Mouse (Mus musculus) limb, embryonic 14.5 days (tissue): Measurements from ENCODE around the gene Dscam. TPM values are rescaled to one million over a fixed set of nuclear protein-coding genes. Genes with fewer than 3 reads are reported as not detected.

Source experiments
- ATAC-seq: fragments of 200-750 bp; cut with Nextera tagmentation; 2 replicates; pipeline ENCODE4 v1.8.0; 2017; ENCODE audit warnings: low read depth, moderate number of reproducible peaks, moderate TSS enrichment; ENCODE audit not compliant: low FRiP score
- DNase-seq: peaks from one replicate; pipeline ENCODE4 v3.0.0-alpha.2; 2015; ENCODE audit warnings: low spot score
- H3K27ac ChIP-seq: fragments of 300-500 bp; sonication (generic); replicated peaks from 2 replicates; pipeline ENCODE4 v1.5.1; 2014; ENCODE audit warnings: low read depth, mild to moderate bottlenecking, low read length, moderate library complexity, mixed read lengths
- H3K27me3 ChIP-seq: fragments of 300-500 bp; sonication (generic); 2 replicates; pipeline ENCODE4 v1.6.1; 2014; ENCODE audit warnings: low read length, mixed read lengths; ENCODE audit not compliant: control insufficient read depth, insufficient read depth
- H3K36me3 ChIP-seq: fragments of 300-500 bp; sonication (generic); 2 replicates; pipeline ENCODE4 v1.6.1; 2014; ENCODE audit warnings: mild to moderate bottlenecking, low read length, moderate library complexity, mixed read lengths; ENCODE audit not compliant: control insufficient read depth, insufficient read depth
- H3K4me1 ChIP-seq: fragments of 300-500 bp; sonication (generic); 2 replicates; pipeline ENCODE4 v1.6.1; 2014; ENCODE audit warnings: antibody characterized with exemption, low read length, mixed read lengths; ENCODE audit not compliant: control insufficient read depth, insufficient read depth
- H3K4me2 ChIP-seq: fragments of 300-500 bp; sonication (generic); replicated peaks from 2 replicates; pipeline ENCODE4 v1.6.1; 2014; ENCODE audit warnings: low read depth, mild to moderate bottlenecking, low read length, moderate library complexity; ENCODE audit not compliant: severe bottlenecking
- H3K4me3 ChIP-seq: fragments of 300-500 bp; sonication (generic); replicated peaks from 2 replicates; pipeline ENCODE4 v1.5.1; 2014; ENCODE audit warnings: low read length
- H3K9ac ChIP-seq: fragments of 300-500 bp; sonication (generic); 2 replicates; pipeline ENCODE4 v1.6.1; 2014; ENCODE audit warnings: mild to moderate bottlenecking, low read depth, low read length, moderate library complexity; ENCODE audit not compliant: severe bottlenecking
- H3K9me3 ChIP-seq: fragments of 300-500 bp; sonication (generic); 2 replicates; pipeline ENCODE4 v1.6.1; 2016; ENCODE audit warnings: low read length; ENCODE audit not compliant: control insufficient read depth
- POLR2A ChIP-seq: fragments of 200-500 bp; IDR thresholded peaks from 2 replicates; pipeline ENCODE4 v1.8.0; 2012; ENCODE audit warnings: inconsistent platforms, mild to moderate bottlenecking, moderate library complexity, borderline replicate concordance; ENCODE audit not compliant: insufficient read depth, insufficient read length; ENCODE audit errors: extremely low read depth
- WGBS: fragments of 180-500 bp; shearing (Covaris S2); extraction: QIAGEN DNeasy Blood & Tissue Kit; methylation state at CpG from one replicate; pipeline ENCODE4 v1.1.7; 2014; 5-methylcytosine and 5-hydroxymethylcytosine counted together
- polyA plus RNA-seq, 2 experiments: library from polyadenylated mRNA; depleted of rRNA in 1 of 2; stranded (reverse) in 1 of 2; unstranded in 1 of 2; fragments of >200 nt; fragmentation: Nextera tagmentation in 1 of 2; extraction: Ambion mirVana in 1 of 2; gene quantifications; 2 replicates each; pipeline versions ENCODE4 v1.2.1 to v1.2.3; 2012 to 2014

The Dscam gene
- polyA plus RNA-seq, 2 experiments: 0.17 to 0.20 TPM

DNA sequence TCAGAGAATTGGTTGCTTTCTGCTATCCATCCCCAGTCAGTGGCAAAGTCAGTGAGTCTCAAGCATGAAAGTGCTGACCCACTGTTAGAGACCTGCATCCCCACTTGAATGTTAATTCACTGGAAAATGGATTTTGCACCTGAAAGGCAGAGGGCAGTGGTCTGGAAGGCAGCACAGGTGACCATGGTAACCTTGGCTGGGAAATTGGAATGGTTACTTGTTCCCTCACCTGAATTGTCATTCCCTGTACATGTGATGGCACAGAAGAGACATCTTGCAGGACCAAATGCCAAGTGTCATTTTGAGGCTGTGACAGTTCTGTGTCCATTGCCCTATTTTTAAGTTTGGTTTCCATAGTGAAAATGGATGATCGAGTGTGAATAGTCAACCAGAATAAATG is 434.1 kb downstream of the Dscam start:
- H3K9ac ChIP-seq: no peak overlapping the region
- no peaks in the 10 kb centered on the region for H3K9me3 ChIP-seq
- no peaks in the 10 kb centered on the region for H3K36me3 ChIP-seq
- H3K4me3 ChIP-seq: no peak overlapping the region
- no peak overlapping the region for H3K4me2 ChIP-seq
- no peaks in the 10 kb centered on the region for H3K27me3 ChIP-seq
- no peak for ATAC-seq
- H3K27ac ChIP-seq: no peak overlapping the region
- no peak for DNase-seq
- no peak for TF ChIP-seq POLR2A
- H3K4me1 ChIP-seq: no peaks in the 10 kb centered on the region
- WGBS: 82% methylated on average over 1 of the region's 1 CpGs

DNA sequence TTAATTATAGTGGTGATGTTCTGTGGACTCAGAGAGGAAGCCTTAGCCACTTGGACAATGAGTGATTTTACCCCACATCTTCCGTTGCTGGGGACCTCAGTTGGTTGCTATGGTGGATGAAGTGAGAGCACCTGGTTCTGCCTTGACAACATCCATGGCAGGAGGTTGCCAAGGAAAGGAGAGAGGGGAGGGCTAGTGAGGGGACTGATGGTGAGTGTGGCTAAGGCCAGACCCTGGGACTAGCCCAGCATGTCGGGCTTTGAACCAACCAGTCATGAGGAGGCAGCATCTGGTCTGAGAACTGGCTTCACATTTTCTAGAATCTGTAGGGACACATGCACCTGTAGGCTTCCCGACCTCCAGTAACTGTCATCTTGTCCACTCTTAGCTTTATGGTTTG is 439.7 kb downstream of the Dscam start:
- ATAC-seq: no peak
- no peaks in the 10 kb centered on the region for H3K9me3 ChIP-seq
- H3K27me3 ChIP-seq: no peaks in the 10 kb centered on the region
- no peak overlapping the region for H3K9ac ChIP-seq
- no peak for DNase-seq
- no peaks in the 10 kb centered on the region for H3K4me1 ChIP-seq
- WGBS: 75% methylated on average over 3 of the region's 3 CpGs
- H3K27ac ChIP-seq: no peak overlapping the region
- no peaks in the 10 kb centered on the region for H3K36me3 ChIP-seq
- no peak overlapping the region for H3K4me3 ChIP-seq
- no peak for TF ChIP-seq POLR2A
- H3K4me2 ChIP-seq: no peak overlapping the region

DNA sequence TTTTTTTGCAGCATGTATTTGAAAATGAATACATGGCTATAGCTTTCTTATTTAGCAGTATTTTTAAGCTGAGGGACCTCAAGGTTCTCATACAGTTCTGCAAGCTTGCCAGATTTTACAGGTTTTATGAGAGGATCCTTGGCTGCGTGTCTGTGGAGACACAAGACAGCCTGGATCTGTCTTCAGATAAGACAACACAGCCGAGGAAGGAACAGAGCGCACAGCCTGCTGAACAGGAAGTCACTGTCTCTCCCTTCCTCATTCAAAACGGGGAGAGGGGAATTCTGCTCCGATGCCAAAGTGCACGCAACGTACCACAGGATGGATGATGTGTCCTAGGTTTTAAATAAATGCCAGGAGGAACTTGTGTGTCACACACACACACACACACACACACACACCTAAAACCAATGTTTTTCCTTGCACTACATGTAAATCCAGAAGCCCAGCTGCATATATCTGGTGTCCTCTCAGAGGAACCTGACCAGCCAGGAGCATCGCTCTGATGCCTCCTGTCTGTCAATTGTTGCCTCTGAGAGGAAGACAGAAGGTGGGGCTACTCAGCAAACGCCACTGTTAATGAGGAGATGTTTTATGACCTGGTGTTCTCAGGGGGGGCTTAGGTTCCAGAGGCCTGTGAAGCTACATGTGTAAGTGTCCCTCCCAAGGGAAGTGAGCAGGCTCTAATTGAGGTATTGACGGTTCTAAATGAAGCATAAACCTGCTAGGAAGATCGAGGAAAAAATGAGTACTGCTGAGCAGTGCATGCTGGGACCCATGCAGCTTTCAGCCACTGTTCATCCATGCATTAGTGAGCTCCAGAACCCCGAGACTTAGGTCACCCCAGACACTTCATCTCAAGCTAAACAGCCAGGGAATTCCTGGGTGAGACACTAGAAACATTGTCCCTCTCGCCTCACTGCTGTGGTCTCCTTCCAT is 442.4 kb downstream of the Dscam start:
- H3K36me3 ChIP-seq: no peaks in the 10 kb centered on the region
- H3K9me3 ChIP-seq: no peaks in the 10 kb centered on the region
- ATAC-seq: no peak
- no peak overlapping the region for H3K9ac ChIP-seq
- no peaks in the 10 kb centered on the region for H3K4me1 ChIP-seq
- no peak overlapping the region for H3K4me3 ChIP-seq
- no peak for TF ChIP-seq POLR2A
- H3K27me3 ChIP-seq: no peaks in the 10 kb centered on the region
- DNase-seq: no peak
- 54% methylated on average over 13 of the region's 13 CpGs for WGBS
- no peak overlapping the region for H3K4me2 ChIP-seq
- no peak overlapping the region for H3K27ac ChIP-seq

DNA sequence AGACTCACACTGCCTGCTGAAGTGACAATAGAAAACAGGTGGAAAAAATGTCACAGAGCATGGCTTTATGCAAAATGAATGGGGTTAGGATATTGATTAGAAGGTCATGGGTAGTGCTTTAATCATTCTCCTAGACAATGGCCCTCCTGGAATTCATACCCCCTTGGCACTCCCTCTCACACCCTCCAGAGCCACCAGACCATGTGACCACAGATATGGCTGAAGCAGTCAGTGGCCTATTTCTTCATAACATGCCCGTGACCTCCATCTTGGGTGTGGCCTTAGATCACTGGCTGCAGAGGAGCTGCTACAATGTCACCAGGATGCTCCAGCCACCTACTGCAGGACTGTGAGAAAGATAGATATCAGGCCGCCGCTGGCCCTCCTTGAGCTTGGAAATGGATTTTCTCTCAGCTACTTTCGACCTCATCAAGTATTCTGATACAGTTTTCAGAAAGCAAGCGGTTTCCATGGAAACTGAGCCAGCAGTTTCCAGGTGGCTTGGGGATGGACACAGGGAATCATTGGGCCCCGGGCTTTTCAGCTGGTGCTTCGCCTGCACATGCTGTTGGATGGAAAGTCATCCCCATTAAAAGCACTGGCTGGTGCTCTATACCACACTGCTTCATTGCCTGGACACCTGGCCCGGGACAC is 445.4 kb downstream of the Dscam start:
- H3K27me3 ChIP-seq: no peaks in the 10 kb centered on the region
- no peak overlapping the region for H3K4me2 ChIP-seq
- H3K9me3 ChIP-seq: no peaks in the 10 kb centered on the region
- no peak overlapping the region for H3K27ac ChIP-seq
- H3K4me1 ChIP-seq: no peaks in the 10 kb centered on the region
- WGBS: 71% methylated on average over 8 of the region's 8 CpGs
- H3K9ac ChIP-seq: no peak overlapping the region
- H3K4me3 ChIP-seq: no peak overlapping the region
- DNase-seq: no peak
- no peak for TF ChIP-seq POLR2A
- no peaks in the 10 kb centered on the region for H3K36me3 ChIP-seq
- ATAC-seq: no peak

DNA sequence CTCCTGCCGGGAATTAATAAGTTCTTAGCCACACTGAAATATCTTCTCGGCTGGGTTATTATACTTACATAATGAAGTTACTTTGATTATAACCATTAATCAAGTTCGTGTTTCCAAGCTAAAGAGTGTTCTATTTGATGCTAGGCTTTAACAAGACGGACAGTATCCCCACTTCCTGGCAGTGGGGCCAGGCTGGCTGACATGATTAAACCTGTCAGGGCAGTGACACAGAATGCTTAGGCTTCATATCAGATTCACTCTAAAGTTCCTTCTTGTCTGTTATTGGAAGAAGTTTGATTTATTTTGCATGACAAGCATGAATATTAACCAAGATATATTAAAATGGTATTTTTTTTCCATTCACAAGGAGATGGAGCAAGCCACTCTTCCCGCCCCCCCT is 446.0 kb downstream of the Dscam start:
- DNase-seq: no peak
- ATAC-seq: no peak

More for the DNA sequence above, 446.0 kb downstream of the Dscam start:
- no peak overlapping the region for H3K27ac ChIP-seq
- 32% methylated on average over 5 of the region's 5 CpGs for WGBS
- H3K27me3 ChIP-seq: no peaks in the 10 kb centered on the region
- H3K36me3 ChIP-seq: no peaks in the 10 kb centered on the region
- no peaks in the 10 kb centered on the region for H3K9me3 ChIP-seq
- no peak overlapping the region for H3K4me2 ChIP-seq
- no peak for TF ChIP-seq POLR2A
- H3K4me1 ChIP-seq: no peaks in the 10 kb centered on the region
- H3K4me3 ChIP-seq: no peak overlapping the region
- H3K9ac ChIP-seq: no peak overlapping the region
